Mouse (Mus musculus) intestine, embryonic 14.5 days (tissue): ENCODE measurements around the gene Mapk8ip3. TPM values are rescaled to one million over a fixed set of nuclear protein-coding genes. Genes with fewer than 3 reads are reported as not detected.
A peak's percentile ranks its signal among the peaks of the same experiment; 100 is the strongest.

Source experiments
- ATAC-seq: fragments of 200-750 bp; cut with Nextera tagmentation; replicated peaks from 2 replicates; pipeline ENCODE4 v1.8.0; 2017; ENCODE audit warnings: low read depth, moderate number of reproducible peaks, moderate TSS enrichment, moderate library complexity; ENCODE audit not compliant: low FRiP score, low TSS enrichment
- DNase-seq: peaks from one replicate; pipeline ENCODE4 v3.0.0-alpha.2; 2018; ENCODE audit warnings: low spot score
- H3K27ac ChIP-seq: fragments of 300-500 bp; sonication (generic); 2 replicates; pipeline ENCODE4 v1.5.1; 2014; ENCODE audit warnings: low read depth, mild to moderate bottlenecking, control low read depth
- H3K27me3 ChIP-seq: fragments of 300-500 bp; sonication (generic); replicated peaks from 2 replicates; pipeline ENCODE4 v1.6.1; 2014; ENCODE audit warnings: low read length, control low read depth; ENCODE audit not compliant: control insufficient read depth, insufficient read depth
- H3K36me3 ChIP-seq: fragments of 300-500 bp; sonication (generic); 2 replicates; pipeline ENCODE4 v1.6.1; 2014; ENCODE audit warnings: low read length, control low read depth; ENCODE audit not compliant: control insufficient read depth, insufficient read depth
- H3K4me1 ChIP-seq: fragments of 300-500 bp; sonication (generic); replicated peaks from 2 replicates; pipeline ENCODE4 v1.6.1; 2014; ENCODE audit warnings: low read length, control low read depth, mixed read lengths; ENCODE audit not compliant: control insufficient read depth, insufficient read depth
- H3K4me2 ChIP-seq: fragments of 300-500 bp; sonication (generic); 2 replicates; pipeline ENCODE4 v1.6.1; 2014; ENCODE audit warnings: low read length
- H3K4me3 ChIP-seq: fragments of 300-500 bp; sonication (generic); 2 replicates; pipeline ENCODE4 v1.5.1; 2014; ENCODE audit warnings: low read depth, low read length, control low read depth, mixed read lengths
- H3K9ac ChIP-seq: fragments of 300-500 bp; sonication (generic); 2 replicates; pipeline ENCODE4 v1.6.1; 2014; ENCODE audit warnings: mild to moderate bottlenecking, low read length
- H3K9me3 ChIP-seq: fragments of 300-500 bp; sonication (generic); 2 replicates; pipeline ENCODE4 v1.6.1; 2016; ENCODE audit warnings: low read length, control low read depth; ENCODE audit not compliant: control insufficient read depth
- WGBS: fragments of 180-500 bp; shearing (Covaris S2); extraction: QIAGEN DNeasy Blood & Tissue Kit; methylation state at CpG from one replicate; pipeline ENCODE4 v1.1.7; 2014; 5-methylcytosine and 5-hydroxymethylcytosine counted together
- polyA plus RNA-seq: library from polyadenylated mRNA; unstranded; fragments of >200 nt; fragmentation: Nextera tagmentation; extraction: Ambion mirVana; gene quantifications from 2 replicates; pipeline ENCODE4 v1.2.1, GENCODE M21; 2014

The Mapk8ip3 gene
- polyA plus RNA-seq, 1 experiment from 2014 or later, result 36.0 TPM

DNA sequence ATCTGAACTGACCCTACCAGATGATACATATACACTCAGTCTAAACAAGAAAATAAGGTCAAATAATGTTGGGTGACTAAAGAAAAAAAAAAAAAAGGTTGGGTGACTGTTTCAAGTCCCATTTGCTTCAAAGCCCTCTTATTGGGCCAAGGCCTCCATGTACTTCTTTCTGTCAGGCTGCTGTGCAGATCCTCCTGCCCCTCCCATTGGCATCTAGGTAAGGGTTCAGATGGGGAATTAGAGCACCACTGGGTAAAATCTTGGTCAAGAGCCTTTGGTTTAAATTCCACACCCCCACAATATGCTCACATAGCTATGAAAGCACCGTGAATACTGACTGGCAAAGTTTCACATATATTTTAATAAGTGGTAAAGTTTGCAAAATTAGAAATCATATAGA is 13.5 kb downstream of the Mapk8ip3 start:
- no peaks in the 10 kb centered on the region for H3K27me3 ChIP-seq
- no peak overlapping the region for H3K4me2 ChIP-seq
- no peak overlapping the region for H3K27ac ChIP-seq
- no peak overlapping the region for H3K9ac ChIP-seq
- H3K9me3 ChIP-seq, result no peaks in the 10 kb centered on the region
- no peak overlapping the region for H3K4me3 ChIP-seq
- H3K4me1 ChIP-seq, result no peaks in the 10 kb centered on the region
- peaks cover 98% of the 10 kb centered on the region for H3K36me3 ChIP-seq
- WGBS, result 100% methylated on average over 1 of the region's 1 CpGs
- DNase-seq, result no peak
- no peak for ATAC-seq

DNA sequence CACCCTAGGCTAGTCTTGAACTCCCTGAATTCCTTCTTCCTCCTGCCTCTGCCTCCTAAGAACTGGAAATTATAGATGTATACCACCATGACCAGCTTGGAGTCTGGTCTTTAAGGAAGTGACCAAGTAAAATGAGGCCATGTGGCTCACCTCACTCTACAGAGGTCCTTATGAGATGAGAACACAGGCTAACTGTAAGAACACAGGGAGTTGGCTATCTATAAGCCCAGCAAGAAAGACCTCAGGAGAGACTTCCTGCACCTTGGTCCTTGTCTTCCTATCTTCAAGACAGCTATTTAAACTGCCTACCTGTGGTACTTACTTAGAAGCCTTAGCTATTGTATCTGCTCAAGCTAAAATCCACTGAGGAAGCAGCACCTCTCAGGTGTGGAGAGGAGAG is 22.8 kb downstream of the Mapk8ip3 start:
- Histone ChIP-seq H3K4me2 (no peak overlapping the region), H3K9me3 (no peaks in the 10 kb centered on the region), H3K9ac (no peak overlapping the region), H3K27me3 (no peaks in the 10 kb centered on the region), H3K27ac (no peak overlapping the region), H3K36me3 (peaks cover 98% of the 10 kb centered on the region), H3K4me3 (no peak overlapping the region), H3K4me1 (no peaks in the 10 kb centered on the region)
- ATAC-seq (no peak), DNase-seq (no peak)

DNA sequence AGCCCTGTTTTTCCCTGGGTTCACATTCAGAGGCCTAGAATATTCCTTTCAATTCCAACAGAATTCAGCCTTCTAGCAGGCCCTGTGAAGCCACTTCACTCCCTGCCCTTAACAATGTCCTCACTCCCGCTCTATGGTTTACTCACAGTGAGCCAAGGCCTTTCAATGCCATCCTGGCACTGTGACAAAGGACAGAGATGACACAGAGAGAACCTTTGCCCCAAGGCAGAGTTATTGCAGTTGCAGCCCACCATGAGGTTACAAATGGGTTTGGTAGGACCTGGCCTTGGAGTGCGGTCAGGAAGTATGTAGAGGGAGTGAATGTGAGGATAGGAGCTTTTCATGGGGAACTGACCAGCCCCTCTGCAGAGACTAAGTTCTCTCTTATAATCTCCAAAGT is 29.2 kb downstream of the Mapk8ip3 start:
- H3K4me2 ChIP-seq, result no peak overlapping the region
- ATAC-seq, result no peak
- H3K4me3 ChIP-seq, result no peak overlapping the region
- H3K9ac ChIP-seq, result no peak overlapping the region
- no peaks in the 10 kb centered on the region for H3K27me3 ChIP-seq
- no peak overlapping the region for H3K27ac ChIP-seq
- no peaks in the 10 kb centered on the region for H3K4me1 ChIP-seq
- H3K9me3 ChIP-seq, result no peaks in the 10 kb centered on the region
- H3K36me3 ChIP-seq, result peaks cover 100% of the 10 kb centered on the region
- DNase-seq, result no peak
- 95% methylated on average over 2 of the region's 2 CpGs for WGBS

DNA sequence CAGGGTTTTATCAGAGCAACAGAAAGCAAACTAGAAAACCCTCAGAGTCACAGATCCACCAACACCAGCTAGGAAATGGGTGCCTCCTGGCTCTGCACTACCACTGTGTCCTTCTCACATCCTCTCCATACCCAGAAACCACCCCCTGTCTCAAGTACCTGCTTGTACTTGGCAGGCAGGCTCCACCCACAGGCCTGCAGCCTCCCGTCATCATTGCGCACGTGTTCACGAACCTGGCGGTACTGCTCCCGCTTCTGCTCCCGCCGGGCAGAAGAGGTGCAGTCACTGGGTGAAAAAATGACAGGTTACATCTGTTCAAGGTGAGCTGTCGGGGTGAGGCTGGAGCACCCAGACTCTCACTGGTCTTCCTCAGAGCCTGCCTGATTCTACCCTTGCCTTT is 33.0 kb downstream of the Mapk8ip3 start:
- no peaks in the 10 kb centered on the region for H3K9me3 ChIP-seq
- H3K27me3 ChIP-seq, result no peaks in the 10 kb centered on the region
- H3K27ac ChIP-seq, result no peak overlapping the region
- H3K9ac ChIP-seq, result no peak overlapping the region
- no peak overlapping the region for H3K4me2 ChIP-seq
- ATAC-seq, result no peak
- DNase-seq, result no peak
- no peaks in the 10 kb centered on the region for H3K4me1 ChIP-seq
- H3K36me3 ChIP-seq, result peaks cover 100% of the 10 kb centered on the region
- 89% methylated on average over 9 of the region's 9 CpGs for WGBS
- no peak overlapping the region for H3K4me3 ChIP-seq

DNA sequence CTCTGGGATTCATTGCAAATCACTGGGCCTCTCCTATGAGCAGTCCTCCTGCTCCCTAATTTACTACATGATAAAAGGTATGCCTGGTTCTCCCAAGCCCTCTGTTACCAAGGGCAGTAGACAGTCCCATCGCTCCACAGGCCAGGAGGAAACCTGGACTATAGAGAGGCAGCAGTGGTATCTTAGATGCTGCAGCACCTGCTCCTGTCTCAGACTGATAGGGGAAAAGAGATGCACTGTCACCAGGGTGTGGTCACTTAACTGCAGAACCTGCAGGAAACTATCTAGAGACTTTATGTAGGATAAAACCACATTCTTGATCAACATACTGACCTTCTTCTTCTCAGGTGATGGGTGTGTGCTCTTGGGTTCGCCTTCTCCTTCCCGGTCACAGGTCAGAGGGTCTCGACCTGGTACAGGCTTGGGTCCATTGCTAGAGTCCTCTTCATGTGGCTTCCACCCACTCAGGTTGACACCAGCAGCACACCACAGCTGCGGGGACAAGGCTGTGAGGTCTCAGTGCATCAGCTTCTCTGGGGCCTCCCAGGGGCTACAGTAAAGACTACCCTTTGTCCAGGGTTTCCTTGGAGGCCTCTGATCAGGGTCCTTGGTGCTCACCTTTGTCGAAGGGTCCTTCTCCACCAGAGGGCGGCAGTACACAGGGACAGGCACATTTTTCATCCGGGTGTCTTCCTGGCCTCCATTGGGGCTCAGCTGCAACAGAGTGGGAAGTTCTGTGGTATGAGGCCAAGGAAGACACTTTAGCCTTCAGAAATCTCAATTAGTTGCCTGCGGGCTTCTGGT is 33.9 kb downstream of the Mapk8ip3 start:
- Histone ChIP-seq H3K4me2 (no peak overlapping the region), H3K9me3 (no peaks in the 10 kb centered on the region), H3K4me1 (no peaks in the 10 kb centered on the region), H3K27me3 (no peaks in the 10 kb centered on the region), H3K4me3 (no peak overlapping the region), H3K27ac (no peak overlapping the region), H3K36me3 (peaks cover 100% of the 10 kb centered on the region), H3K9ac (no peak overlapping the region)
- ATAC-seq (no peak), DNase-seq (peak; percentile 65)
- 68% methylated on average over 9 of the region's 9 CpGs for WGBS

DNA sequence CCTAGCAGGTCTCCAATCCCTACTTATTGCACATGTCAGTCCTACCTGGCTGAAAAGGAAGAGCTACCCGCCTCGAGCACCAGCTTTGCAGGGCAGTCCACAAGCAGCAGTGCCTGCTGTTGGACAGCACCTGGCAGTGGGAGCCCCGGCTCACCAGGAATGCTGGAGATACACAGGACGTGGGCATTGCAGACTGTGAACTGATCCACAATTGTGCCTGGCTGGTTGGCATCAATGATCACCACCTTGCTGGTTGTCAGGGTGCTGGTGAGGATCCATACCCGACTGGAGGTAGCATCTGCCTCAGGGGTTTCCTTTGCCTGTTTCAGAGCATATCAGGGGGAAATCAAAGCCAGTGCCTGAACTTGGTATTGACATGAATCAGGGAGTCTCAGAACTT is 34.7 kb downstream of the Mapk8ip3 start:
- H3K36me3 ChIP-seq, result peaks cover 100% of the 10 kb centered on the region
- H3K9me3 ChIP-seq, result no peaks in the 10 kb centered on the region
- 92% methylated on average over 5 of the region's 5 CpGs for WGBS

DNA sequence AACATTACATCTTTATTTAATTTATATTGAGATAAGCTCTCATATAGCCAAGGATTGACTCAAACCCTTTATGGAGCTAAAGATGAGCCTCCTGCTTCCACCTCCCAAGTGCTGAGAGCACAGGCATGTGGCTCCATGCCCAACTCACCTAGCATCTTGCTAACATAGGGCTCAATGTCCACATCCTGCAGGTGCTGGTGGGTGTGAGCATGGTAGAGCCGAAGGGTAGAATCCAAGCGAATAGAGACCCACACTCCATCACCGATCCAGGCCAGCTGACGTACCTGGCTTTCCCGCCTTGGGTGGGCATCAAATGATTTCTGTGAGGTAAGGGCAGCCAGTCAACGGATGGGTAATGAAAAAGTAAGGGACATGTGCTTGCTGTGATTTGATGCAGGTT is 36.8 kb downstream of the Mapk8ip3 start:
- Histone ChIP-seq H3K9ac (no peak overlapping the region), H3K27me3 (no peaks in the 10 kb centered on the region), H3K9me3 (no peaks in the 10 kb centered on the region), H3K4me2 (no peak overlapping the region), H3K27ac (no peak overlapping the region), H3K4me1 (peaks cover 20% of the 10 kb centered on the region), H3K4me3 (no peak overlapping the region), H3K36me3 (peaks cover 81% of the 10 kb centered on the region)
- no peak for ATAC-seq
- WGBS, result 94% methylated on average over 6 of the region's 6 CpGs
- DNase-seq, result no peak

More for the DNA sequence above, 34.7 kb downstream of the Mapk8ip3 start:
- no peaks in the 10 kb centered on the region for H3K27me3 ChIP-seq
- no peak for DNase-seq
- no peak overlapping the region for H3K4me2 ChIP-seq
- H3K27ac ChIP-seq, result no peak overlapping the region
- H3K4me1 ChIP-seq, result peaks cover 7% of the 10 kb centered on the region
- H3K4me3 ChIP-seq, result no peak overlapping the region
- H3K9ac ChIP-seq, result no peak overlapping the region
- ATAC-seq, result no peak

DNA sequence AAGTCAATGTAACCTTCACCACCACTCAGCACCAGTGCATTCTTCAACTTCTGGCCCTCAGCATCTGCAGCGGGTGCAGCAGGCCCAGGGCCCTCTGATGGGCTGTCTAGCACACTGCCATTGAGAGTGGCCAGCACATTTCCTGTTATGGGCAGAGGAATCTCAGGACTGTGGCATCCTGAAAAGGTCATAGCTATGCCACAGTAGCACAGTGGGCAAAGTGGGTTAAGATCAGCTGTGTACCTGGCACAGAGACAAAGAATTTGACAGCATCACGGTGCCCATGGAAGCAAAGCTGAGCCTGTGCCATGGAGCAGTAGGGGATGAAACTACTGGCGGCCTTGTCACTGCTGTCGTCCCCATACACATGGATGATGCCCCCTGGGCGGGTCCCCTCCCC is 37.6 kb downstream of the Mapk8ip3 start:
- no peaks in the 10 kb centered on the region for H3K27me3 ChIP-seq
- no peak overlapping the region for H3K9ac ChIP-seq
- peaks cover 73% of the 10 kb centered on the region for H3K36me3 ChIP-seq
- H3K4me2 ChIP-seq, result no peak overlapping the region
- H3K9me3 ChIP-seq, result no peaks in the 10 kb centered on the region
- DNase-seq, result no peak
- no peak overlapping the region for H3K27ac ChIP-seq
- ATAC-seq, result no peak
- peaks cover 22% of the 10 kb centered on the region for H3K4me1 ChIP-seq
- 86% methylated on average over 5 of the region's 5 CpGs for WGBS
- no peak overlapping the region for H3K4me3 ChIP-seq
